Mouse (Mus musculus): ENCODE data around the gene Zfp560.
A peak's percentile ranks its signal among the peaks of the same experiment; 100 is the strongest.
"Not testable (repeated sequence)": the region's sequence is repeated elsewhere in the genome, so short reads cannot be mapped to it uniquely, and the experiment has no call there.

Gene Zfp560

GRCm38 (mm10) chr9:20384532-20385342, at the start of gene Zfp560:
TSS of gene Zfp560 (minus strand) at chr9:20385177.
- peak; percentile 72 for DNase-seq (ENCODE audit: low spot score)

GRCm38 (mm10) chr9:20430004-20430403, 45.0 kb upstream of the Zfp560 start:
- DNase-seq (ENCODE audit: low spot score), result no peak

- DNase-seq (ENCODE audit: low spot score), result no peak
Measured at GRCm38 (mm10) chr9:20411460-20411859, 26.5 kb upstream of the Zfp560 start.

GRCm38 (mm10) chr9:20409319-20409718, 24.3 kb upstream of the Zfp560 start:
- DNase-seq (ENCODE audit: low spot score), result no peak

GRCm38 (mm10) chr9:20385343-20385703, 346 bp upstream of the Zfp560 start:
- DNase-seq (ENCODE audit: low spot score), result no peak

GRCm38 (mm10) chr9:20383659-20384058, 1.3 kb downstream of the Zfp560 start:
- DNase-seq (ENCODE audit: low spot score), result no peak

- DNase-seq (ENCODE audit: low spot score), result no peak
Measured at GRCm38 (mm10) chr9:20374712-20375111, 10.3 kb downstream of the Zfp560 start.

GRCm38 (mm10) chr9:20367311-20367710, 17.7 kb downstream of the Zfp560 start:
- DNase-seq (ENCODE audit: low spot score), result no peak

GRCm38 (mm10) chr9:20348501-20348900, 36.5 kb downstream of the Zfp560 start:
- no peak for DNase-seq (ENCODE audit: low spot score)

- DNase-seq (ENCODE audit: low spot score), result no peak
Measured at GRCm38 (mm10) chr9:20335994-20336393, 49.0 kb downstream of the Zfp560 start, which contains the start of gene Olfr18. TSS of gene Olfr18 (minus strand) at chr9:20336094.

- no peak for DNase-seq (ENCODE audit: low spot score)
Measured at GRCm38 (mm10) chr9:20298232-20298631, 86.7 kb downstream of the Zfp560 start, which contains the start of gene Olfr873. TSS of gene Olfr873 (plus strand) at chr9:20298532.

GRCm38 (mm10) chr9:20295562-20295961, 89.4 kb downstream of the Zfp560 start:
- not testable (repeated sequence) for DNase-seq (ENCODE audit: low spot score)
